Mouse (Mus musculus): ENCODE data around the gene Pdxp.

Gene Pdxp

DNA sequence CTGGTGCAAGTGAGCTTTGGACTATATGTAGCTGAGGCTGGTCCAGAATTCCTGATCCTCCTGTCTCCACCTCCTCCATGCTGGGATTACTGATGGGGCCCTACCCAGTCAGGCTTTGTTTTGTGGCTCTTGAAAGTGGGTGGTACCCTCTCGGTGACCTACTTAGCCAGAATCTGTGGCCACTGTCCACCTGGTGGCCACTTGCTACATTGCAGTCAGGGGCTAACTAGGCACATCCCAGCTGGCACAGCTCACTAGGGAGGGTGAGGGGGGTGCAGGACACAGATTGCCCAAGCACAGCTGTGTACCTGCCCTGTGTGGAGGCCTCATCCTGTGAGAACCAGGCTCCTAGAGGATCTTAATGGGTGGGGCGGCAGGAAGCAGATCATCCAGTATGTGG is 49.2 kb downstream of the Pdxp start:
- peak; percentile 63 for DNase-seq (ENCODE audit: extremely low spot score, low spot score)
